Mouse (Mus musculus) thymus, postnatal 25 days (tissue): Measurements from ENCODE around the gene Vps8.
A peak's percentile ranks its signal among the peaks of the same experiment; 100 is the strongest.

Experiments used
- DNase-seq: peaks from one replicate; pipeline ENCODE4 v3.0.0; 2022

Vps8 gene

GRCm38 (mm10) chr16:21405224-21405969 lies 17.5 kb upstream of the Vps8 start:
- DNase-seq: no peak

- DNase-seq: no peak
Measured at GRCm38 (mm10) chr16:21406136-21406535, 16.8 kb upstream of the Vps8 start.

- no peak for DNase-seq
Measured at GRCm38 (mm10) chr16:21411779-21412178, 11.1 kb upstream of the Vps8 start.

- peak; percentile 77 for DNase-seq
Measured at GRCm38 (mm10) chr16:21412593-21413047, 10.3 kb upstream of the Vps8 start.

- no peak for DNase-seq
Measured at GRCm38 (mm10) chr16:21413819-21414218, 9.1 kb upstream of the Vps8 start.

GRCm38 (mm10) chr16:21415128-21415527 lies 7.8 kb upstream of the Vps8 start:
- DNase-seq: no peak

GRCm38 (mm10) chr16:21418012-21418411 lies 4.9 kb upstream of the Vps8 start:
- no peak for DNase-seq

- no peak for DNase-seq
Measured at GRCm38 (mm10) chr16:21423546-21423910, 610 bp downstream of the Vps8 start.

GRCm38 (mm10) chr16:21428131-21428530 lies 5.2 kb downstream of the Vps8 start:
- DNase-seq: no peak

GRCm38 (mm10) chr16:21430377-21431060 lies 7.6 kb downstream of the Vps8 start:
- DNase-seq: no peak

- DNase-seq: no peak
Measured at GRCm38 (mm10) chr16:21431614-21432013, 8.7 kb downstream of the Vps8 start.

- DNase-seq: no peak
Measured at GRCm38 (mm10) chr16:21433543-21433942, 10.6 kb downstream of the Vps8 start.

- DNase-seq: no peak
Measured at GRCm38 (mm10) chr16:21441012-21441411, 18.1 kb downstream of the Vps8 start.

- DNase-seq: no peak
Measured at GRCm38 (mm10) chr16:21445026-21445625, 22.2 kb downstream of the Vps8 start.

GRCm38 (mm10) chr16:21447447-21447846 lies 24.5 kb downstream of the Vps8 start:
- DNase-seq: no peak

- DNase-seq: no peak
Measured at GRCm38 (mm10) chr16:21448464-21448863, 25.5 kb downstream of the Vps8 start.

- no peak for DNase-seq
Measured at GRCm38 (mm10) chr16:21449890-21450289, 27.0 kb downstream of the Vps8 start.

GRCm38 (mm10) chr16:21452569-21452968 lies 29.7 kb downstream of the Vps8 start:
- no peak for DNase-seq

- no peak for DNase-seq
Measured at GRCm38 (mm10) chr16:21457639-21458369, 34.9 kb downstream of the Vps8 start.

GRCm38 (mm10) chr16:21465868-21466267 lies 43.0 kb downstream of the Vps8 start:
- DNase-seq: peak; percentile 2

- DNase-seq: peak; percentile 23
Measured at GRCm38 (mm10) chr16:21470416-21470815, 47.5 kb downstream of the Vps8 start.

- DNase-seq: no peak
Measured at GRCm38 (mm10) chr16:21477074-21477473, 54.2 kb downstream of the Vps8 start.

- DNase-seq: no peak
Measured at GRCm38 (mm10) chr16:21478376-21478775, 55.5 kb downstream of the Vps8 start.
